Mouse (Mus musculus) olfactory bulb, adult 2 months (tissue): ENCODE measurements around the gene Igsf21.

ENCODE experiments used
- CTCF ChIP-seq: fragments of 200-500 bp; IDR thresholded peaks from 2 replicates; pipeline ENCODE4 v1.5.1; 2012; ENCODE audit warnings: low read depth, mild to moderate bottlenecking, low read length, moderate library complexity; ENCODE audit not compliant: insufficient read depth
- POLR2A ChIP-seq: fragments of 200-500 bp; IDR thresholded peaks from 2 replicates; pipeline ENCODE4 v1.6.1; 2012; ENCODE audit warnings: mild to moderate bottlenecking, low read depth, low read length, moderate library complexity; ENCODE audit not compliant: insufficient read depth

DNA sequence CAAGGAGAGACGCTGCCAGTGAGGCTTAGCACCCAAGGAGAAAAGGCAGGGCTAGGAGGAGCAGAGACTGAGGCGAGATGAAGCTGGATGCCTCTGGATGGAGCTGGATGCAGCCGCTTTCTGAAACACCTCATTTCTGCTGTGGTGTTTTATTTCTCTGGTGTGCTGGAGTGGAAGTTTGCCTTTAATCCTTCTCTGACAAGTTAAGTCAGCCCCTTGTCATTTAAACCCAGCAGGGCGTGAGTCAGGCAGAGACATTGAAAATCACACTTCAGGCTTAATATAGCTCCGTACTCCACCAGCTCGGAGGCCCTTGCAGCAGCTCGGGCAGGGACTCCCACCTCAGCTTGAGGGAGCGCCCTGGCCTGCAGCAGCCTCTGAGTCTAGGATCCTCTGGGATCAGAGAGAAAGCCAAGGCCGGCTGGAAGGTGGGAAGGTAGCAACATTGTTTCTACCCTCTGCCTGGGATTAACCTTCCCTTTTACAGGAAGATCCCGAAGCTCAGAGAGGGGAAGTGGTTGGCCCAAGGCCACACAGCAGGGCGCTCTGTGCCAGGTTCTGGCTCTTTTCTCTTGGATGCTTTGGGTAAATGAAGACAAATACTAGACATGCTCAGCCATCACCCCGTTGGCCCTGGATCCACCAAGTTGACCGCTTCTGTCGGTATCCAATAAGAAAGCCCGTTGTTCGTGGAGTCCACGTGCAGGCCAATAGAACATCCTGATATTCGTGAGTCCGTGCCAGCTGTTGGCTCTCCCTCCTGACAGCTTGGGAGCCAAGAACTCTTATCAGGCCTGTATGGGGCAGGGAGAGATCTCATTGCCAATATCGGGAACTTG is 98.5 kb downstream of the Igsf21 start:
- TF ChIP-seq POLR2A (no peak), CTCF (no peak)
